In the genomic region with DNA sequence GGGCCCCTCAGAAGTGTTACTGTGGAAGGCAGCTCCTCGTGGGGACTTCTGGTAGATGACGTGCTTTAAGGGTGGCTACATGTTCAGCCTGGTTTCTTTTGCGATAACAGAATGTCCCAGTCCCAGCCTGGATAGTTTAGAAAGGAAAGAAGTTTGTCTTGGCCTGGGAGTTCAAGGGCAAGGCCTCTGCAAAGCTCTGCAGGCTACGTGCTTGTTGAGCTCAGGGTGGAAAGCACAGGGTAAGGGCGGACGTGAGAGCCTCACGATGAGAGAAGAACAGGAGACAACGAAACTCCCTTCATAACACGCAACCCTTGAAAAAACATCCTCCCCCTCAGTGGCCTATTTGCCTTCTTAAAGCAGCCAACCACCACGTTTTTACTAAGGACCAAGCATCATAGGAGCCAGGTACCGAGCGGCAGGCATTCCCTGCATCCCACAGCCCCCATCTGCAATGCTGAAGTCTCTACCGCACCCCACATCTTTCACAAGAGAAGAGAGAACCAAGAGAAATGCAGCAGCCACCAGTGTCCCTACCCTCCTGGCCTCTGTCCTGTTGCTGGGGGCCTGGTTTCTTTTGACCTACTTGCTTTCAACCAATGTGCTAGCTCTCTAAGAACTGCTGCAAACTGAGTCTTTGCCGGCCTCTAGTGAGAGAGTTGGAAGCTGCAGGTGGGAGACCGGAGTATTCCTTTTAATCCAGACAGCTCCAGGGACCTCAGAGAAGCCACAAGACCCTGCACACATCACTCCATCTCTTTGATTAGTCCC, we compare ENCODE assay signal across 9 mouse cellular contexts. TPM values are rescaled to one million over a fixed set of nuclear protein-coding genes. Genes with fewer than 3 reads are reported as not detected.
DNase-seq lines count a peak whose midpoint lies in the region; ATAC-seq and TF ChIP-seq lines count a peak whose summit lies in the region.
"Had no signal": no experiment of that assay in that cellular context is flagged by ENCODE, and none has a peak within 500 bp of the region (broad histone marks: within the 10 kb centered on the region; RNA-seq: fewer than 3 reads in every experiment).

No protein-coding gene starts in this region.

- H3K9me3 ChIP-seq in hindbrain, embryonic 10.5 days = no peaks in the 10 kb centered on the region
- H3K9me3 ChIP-seq in hindbrain, embryonic 13.5 days = no peaks in the 10 kb centered on the region
- H3K9me3 ChIP-seq in kidney, embryonic 15.5 days (replicated peaks) = no peaks in the 10 kb centered on the region
- H3K9me3 ChIP-seq in lung, postnatal 0 days (ENCODE audit: low read length) = no peaks in the 10 kb centered on the region
- H3K9me3 ChIP-seq in forebrain, embryonic 15.5 days = no peaks in the 10 kb centered on the region

- ATAC-seq in hindbrain, embryonic 13.5 days (ENCODE audit: low FRiP score) = no peak
- peak; percentile 68 for ATAC-seq in kidney, embryonic 15.5 days (replicated peaks; ENCODE audit: low FRiP score)
- ATAC-seq in lung, postnatal 0 days = 0 out of 2 replicates have a peak, but pooled peaks have one; percentile 26
- ATAC-seq in forebrain, embryonic 15.5 days (replicated peaks) = no peak

- intact Hi-C loops in gastrocnemius, postnatal 14 days (cut with DNase I; ENCODE audit: low total_unique reads) = loop anchor here (2.0 kb wide), 1 partner anchor 46 kb away; no protein-coding TSS in a partner anchor

- no peak for TF ChIP-seq POLR2A in testis, adult 2 months (IDR thresholded peaks at IDR 0.05; ENCODE audit: control insufficient read depth, low read depth, low read length)

- H3K27ac ChIP-seq in hindbrain, embryonic 10.5 days = no peak overlapping the region
- no peak overlapping the region for H3K27ac ChIP-seq in hindbrain, embryonic 13.5 days
- peak overlapping the region; percentile 15 for H3K27ac ChIP-seq in kidney, embryonic 15.5 days
- H3K27ac ChIP-seq in lung, postnatal 0 days (ENCODE audit: low read length) = no peak overlapping the region
- peak overlapping the region; percentile 83 for H3K27ac ChIP-seq in testis, adult 2 months (ENCODE audit: control insufficient read depth, insufficient read depth, low read depth, low read length)
- no peak overlapping the region for H3K27ac ChIP-seq in forebrain, embryonic 15.5 days (replicated peaks)

- peak; percentile 57 for TF ChIP-seq CTCF in lung, postnatal 0 days (IDR thresholded peaks at IDR 0.05)
- TF ChIP-seq CTCF in testis, adult 2 months (IDR thresholded peaks at IDR 0.05; ENCODE audit: control insufficient read depth, insufficient read depth, insufficient replicate concordance, low read depth, low read length) = no peak

- H3K4me2 ChIP-seq in hindbrain, embryonic 13.5 days = no peak overlapping the region
- no peak overlapping the region for H3K4me2 ChIP-seq in kidney, embryonic 15.5 days
- H3K4me2 ChIP-seq in lung, postnatal 0 days (replicated peaks; ENCODE audit: low read depth, low read length) = no peak overlapping the region
- no peak overlapping the region for H3K4me2 ChIP-seq in forebrain, embryonic 15.5 days (replicated peaks)

- 0 out of 2 replicates have a peak, but pooled peaks cover 7% of the 10 kb centered on the region for H3K27me3 ChIP-seq in hindbrain, embryonic 10.5 days (ENCODE audit: insufficient read depth, poor library complexity, severe bottlenecking)
- 0 out of 2 replicates have a peak, but pooled peaks cover 3% of the 10 kb centered on the region for H3K27me3 ChIP-seq in hindbrain, embryonic 13.5 days
- H3K27me3 ChIP-seq in kidney, embryonic 15.5 days = no peaks in the 10 kb centered on the region
- H3K27me3 ChIP-seq in lung, postnatal 0 days (replicated peaks; ENCODE audit: insufficient read depth, low read length) = no peaks in the 10 kb centered on the region
- no peaks in the 10 kb centered on the region for H3K27me3 ChIP-seq in testis, adult 2 months (ENCODE audit: control insufficient read depth, insufficient read depth, low read length)
- no peaks in the 10 kb centered on the region for H3K27me3 ChIP-seq in forebrain, embryonic 15.5 days

- peaks cover 5% of the 10 kb centered on the region; the same call in 1 of the 2 replicates for H3K4me1 ChIP-seq in hindbrain, embryonic 10.5 days (replicated peaks)
- H3K4me1 ChIP-seq in hindbrain, embryonic 13.5 days (replicated peaks) = no peaks in the 10 kb centered on the region
- peaks cover 16% of the 10 kb centered on the region for H3K4me1 ChIP-seq in kidney, embryonic 15.5 days
- no peaks in the 10 kb centered on the region for H3K4me1 ChIP-seq in lung, postnatal 0 days (ENCODE audit: insufficient read depth, low read depth, low read length)
- H3K4me1 ChIP-seq in testis, adult 2 months (ENCODE audit: control insufficient read depth, insufficient read depth, low read length) = peaks cover 4% of the 10 kb centered on the region
- H3K4me1 ChIP-seq in forebrain, embryonic 15.5 days = no peaks in the 10 kb centered on the region

- no peak overlapping the region for H3K4me3 ChIP-seq in hindbrain, embryonic 10.5 days
- no peak overlapping the region for H3K4me3 ChIP-seq in hindbrain, embryonic 13.5 days
- H3K4me3 ChIP-seq in kidney, embryonic 15.5 days (replicated peaks) = no peak overlapping the region
- H3K4me3 ChIP-seq in lung, postnatal 0 days (ENCODE audit: low read depth, low read length) = no peak overlapping the region
- no peak overlapping the region for H3K4me3 ChIP-seq in testis, adult 2 months (ENCODE audit: control insufficient read depth, low read depth, low read length)
- no peak overlapping the region for H3K4me3 ChIP-seq in forebrain, embryonic 15.5 days
- H3K4me3 ChIP-seq: myocyte had no signal

- no peak overlapping the region for H3K9ac ChIP-seq in hindbrain, embryonic 13.5 days
- no peak overlapping the region for H3K9ac ChIP-seq in kidney, embryonic 15.5 days
- H3K9ac ChIP-seq in lung, postnatal 0 days (replicated peaks; ENCODE audit: low read depth) = no peak overlapping the region
- H3K9ac ChIP-seq in forebrain, embryonic 15.5 days (replicated peaks) = no peak overlapping the region

- WGBS in hindbrain, embryonic 10.5 days = 63% methylated on average over 15 of the region's 15 CpGs
- 66% methylated on average over 15 of the region's 15 CpGs for WGBS in hindbrain, embryonic 13.5 days
- WGBS in kidney, embryonic 15.5 days = 42% methylated on average over 15 of the region's 15 CpGs
- WGBS in lung, postnatal 0 days = 56% methylated on average over 15 of the region's 15 CpGs
- 64% methylated on average over 15 of the region's 15 CpGs for WGBS in forebrain, embryonic 15.5 days

- DNase-seq in hindbrain, embryonic 10.5 days (ENCODE audit: low spot score) = peak; percentile 32
- peak; percentile 44 for DNase-seq in cerebellum, adult 9-10 months
- DNase-seq in gastrocnemius, postnatal 14 days = peak; percentile 61
- DNase-seq in lung, postnatal 0 days (ENCODE audit: low spot score) = peak; percentile 40

- no peak for TF ChIP-seq EP300 in lung, postnatal 0 days (IDR thresholded peaks at IDR 0.05)

- no peaks in the 10 kb centered on the region for H3K36me3 ChIP-seq in hindbrain, embryonic 10.5 days
- H3K36me3 ChIP-seq in hindbrain, embryonic 13.5 days = no peaks in the 10 kb centered on the region
- H3K36me3 ChIP-seq in kidney, embryonic 15.5 days = no peaks in the 10 kb centered on the region
- no peaks in the 10 kb centered on the region for H3K36me3 ChIP-seq in lung, postnatal 0 days (ENCODE audit: insufficient read depth, low read length)
- H3K36me3 ChIP-seq in testis, adult 2 months (ENCODE audit: control insufficient read depth, insufficient read depth, low read length) = no peaks in the 10 kb centered on the region; the same call in 1 of the 2 replicates
- H3K36me3 ChIP-seq in forebrain, embryonic 15.5 days = no peaks in the 10 kb centered on the region

RNA-seq across cellular contexts. Expression of a gene that starts 28.4 kb away (rescaled TPM):
- polyA plus RNA-seq in hindbrain, embryonic 10.5 days (2016; fragmentation: Nextera tagmentation; extraction: Ambion mirVana) = 0.14 and 0.49 TPM in 2 replicates
- polyA plus RNA-seq in hindbrain, embryonic 13.5 days (2015; fragmentation: Nextera tagmentation; extraction: Ambion mirVana) = 1.3 and 1.5 TPM in 2 replicates
- total RNA-seq in gastrocnemius, postnatal 14 days (2021) = 10 to 100 TPM in 1 of 2 experiments, 1 to 10 TPM in 1; 5.8 to 14.6 TPM
- polyA plus RNA-seq in kidney, embryonic 15.5 days (2015; fragmentation: Nextera tagmentation; extraction: Ambion mirVana) = 5.7 and 5.8 TPM in 2 replicates
- polyA plus RNA-seq in lung, postnatal 0 days (2015; fragmentation: Nextera tagmentation; extraction: Ambion mirVana) = 0.24 and 0.69 TPM in 2 replicates
- 418 and 483 TPM in 2 replicates for polyA plus RNA-seq in testis, adult 2 months (2012; rRNA removed)
- 0.89 and 0.90 TPM in 2 replicates for polyA plus RNA-seq in forebrain, embryonic 15.5 days (2015; fragmentation: Nextera tagmentation; extraction: Ambion mirVana)

RNA-seq across cellular contexts. Expression of a gene that starts 34.2 kb away (rescaled TPM):
- 46.1 and 48.1 TPM in 2 replicates for polyA plus RNA-seq in hindbrain, embryonic 10.5 days (2016; fragmentation: Nextera tagmentation; extraction: Ambion mirVana)
- polyA plus RNA-seq in hindbrain, embryonic 13.5 days (2015; fragmentation: Nextera tagmentation; extraction: Ambion mirVana) = 75.2 and 79.7 TPM in 2 replicates
- 10 to 100 TPM; 32.3 to 36.5 TPM for total RNA-seq in gastrocnemius, postnatal 14 days (2021)
- polyA plus RNA-seq in kidney, embryonic 15.5 days (2015; fragmentation: Nextera tagmentation; extraction: Ambion mirVana) = 60.7 and 64.8 TPM in 2 replicates
- 29.6 and 33.0 TPM in 2 replicates for polyA plus RNA-seq in lung, postnatal 0 days (2015; fragmentation: Nextera tagmentation; extraction: Ambion mirVana)
- 63.6 and 74.0 TPM in 2 replicates for polyA plus RNA-seq in testis, adult 2 months (2012; rRNA removed)
- polyA plus RNA-seq in forebrain, embryonic 15.5 days (2015; fragmentation: Nextera tagmentation; extraction: Ambion mirVana) = 69.3 and 71.3 TPM in 2 replicates

Comparison
In these comparisons a context has a peak if more than half of its experiments do, and no peak if none do; other contexts are left out.
1. H3K27ac ChIP-seq: peak in kidney, embryonic 15.5 days (single experiment) and testis, adult 2 months (single experiment); none in hindbrain, embryonic 10.5 days (single experiment), hindbrain, embryonic 13.5 days (single experiment), lung, postnatal 0 days (single experiment) and forebrain, embryonic 15.5 days (single experiment).
2. ATAC-seq: peak in kidney, embryonic 15.5 days (single experiment) and lung, postnatal 0 days (single experiment); none in hindbrain, embryonic 13.5 days (single experiment) and forebrain, embryonic 15.5 days (single experiment).
3. RNA of a gene that starts 28.4 kb away (polyA plus RNA-seq): 418 to 483 TPM in testis, adult 2 months; 5.7 to 5.8 TPM in kidney, embryonic 15.5 days, 1.3 to 1.5 TPM in hindbrain, embryonic 13.5 days, 0.89 to 0.90 TPM in forebrain, embryonic 15.5 days, 0.24 to 0.69 TPM in lung, postnatal 0 days and 0.14 to 0.49 TPM in hindbrain, embryonic 10.5 days; every median in the first group is over 10 times any median in the second.
4. Peak in every context shown above with its lines, with median percentiles within 50 percentile points of each other: DNase-seq.